27 mouse cellular contexts compared by ENCODE assay signal in genomic region chr7:96095185-96095584, GRCm38 (mm10).
"Had no signal": no experiment of that assay in that cellular context is flagged by ENCODE, and none has a peak within 500 bp of the region (broad histone marks: within the 10 kb centered on the region; RNA-seq: fewer than 3 reads in every experiment).

No protein-coding gene starts in this region.

- H3K9ac ChIP-seq: heart, embryonic 12.5 days; hindbrain, embryonic 13.5 days; hindbrain, embryonic 15.5 days; intestine, embryonic 15.5 days; limb, embryonic 12.5 days; liver, embryonic 13.5 days; liver, embryonic 15.5 days; liver, postnatal 0 days had no signal

- H3K9me3 ChIP-seq: heart, embryonic 10.5 days; heart, embryonic 12.5 days; hindbrain, embryonic 10.5 days; hindbrain, embryonic 13.5 days; hindbrain, embryonic 15.5 days; intestine, embryonic 15.5 days; limb, embryonic 10.5 days; limb, embryonic 12.5 days; liver, embryonic 13.5 days; liver, embryonic 15.5 days had no signal

- DNase-seq: gastrocnemius, adult 2 months; gastrocnemius, postnatal 10 days; gastrocnemius, postnatal 25 days; heart, adult 18-20 months; heart, postnatal 10 days; heart, postnatal 4 days; kidney, adult 18-20 months; kidney, adult 8-10 months; kidney, postnatal 10 days; kidney, postnatal 25 days; kidney, postnatal 4 days; liver; liver, embryonic 13.5 days; liver, postnatal 0 days had no signal

- H3K4me1 ChIP-seq: heart, embryonic 10.5 days; heart, embryonic 12.5 days; hindbrain, embryonic 13.5 days; hindbrain, embryonic 15.5 days; intestine, embryonic 15.5 days; limb, embryonic 10.5 days; limb, embryonic 12.5 days; liver, embryonic 13.5 days; liver, embryonic 15.5 days had no signal

- H3K4me2 ChIP-seq: heart, embryonic 12.5 days; hindbrain, embryonic 13.5 days; hindbrain, embryonic 15.5 days; intestine, embryonic 15.5 days; limb, embryonic 12.5 days; liver, embryonic 11.5 days; liver, embryonic 13.5 days; liver, embryonic 15.5 days had no signal

- H3K4me3 ChIP-seq: gastrocnemius, adult 2 months; heart, embryonic 10.5 days; heart, embryonic 12.5 days; hindbrain, embryonic 10.5 days; hindbrain, embryonic 13.5 days; hindbrain, embryonic 15.5 days; intestine, embryonic 15.5 days; layer of hippocampus, adult 2 months; limb, embryonic 10.5 days; limb, embryonic 12.5 days; liver, embryonic 13.5 days; liver, embryonic 15.5 days had no signal

- H3K27ac ChIP-seq: gastrocnemius, adult 2 months; heart, embryonic 10.5 days; hindbrain, embryonic 10.5 days; hindbrain, embryonic 13.5 days; hindbrain, embryonic 15.5 days; intestine, embryonic 15.5 days; layer of hippocampus, adult 2 months; limb, embryonic 10.5 days; limb, embryonic 12.5 days; liver, embryonic 13.5 days; liver, embryonic 15.5 days had no signal

- ATAC-seq: inflammation-experienced regulatory T-cells, adult 6 months; intestine, embryonic 15.5 days; intestine, postnatal 0 days; liver, postnatal 0 days had no signal

- H3K27me3 ChIP-seq: heart, embryonic 12.5 days; hindbrain, embryonic 13.5 days; hindbrain, embryonic 15.5 days; intestine, embryonic 15.5 days; limb, embryonic 12.5 days; liver, embryonic 13.5 days; liver, embryonic 15.5 days had no signal

- H3K36me3 ChIP-seq: heart, embryonic 10.5 days; heart, embryonic 12.5 days; hindbrain, embryonic 10.5 days; hindbrain, embryonic 13.5 days; hindbrain, embryonic 15.5 days; intestine, embryonic 15.5 days; limb, embryonic 10.5 days; limb, embryonic 12.5 days; liver, embryonic 13.5 days; liver, embryonic 15.5 days had no signal
